Mouse (Mus musculus) megakaryocyte progenitor cell, adult 5-6 weeks (primary cell): ENCODE measurements around the gene Cep97. TPM values are rescaled to one million over a fixed set of nuclear protein-coding genes. Genes with fewer than 3 reads are reported as not detected.
"Not testable (repeated sequence)": the region's sequence is repeated elsewhere in the genome, so short reads cannot be mapped to it uniquely, and the experiment has no call there.

Source experiments
- ATAC-seq: replicated peaks from 2 replicates; pipeline ENCODE4 v1.8.0; 2016; ENCODE audit warnings: mild to moderate bottlenecking, moderate TSS enrichment, inconsistent platforms; ENCODE audit not compliant: poor library complexity
- total RNA-seq, 2 experiments: library from RNA; stranded (forward) in 1 of 2; stranded (reverse) in 1 of 2; fragments of 157-497, 149-512 nt in 1 of 2; fragments of 200-1000 nt in 1 of 2; gene quantifications; 2 replicates each; pipeline versions ENCODE4 v1.2.3 to v1.2.4; 2015 to 2017

Gene Cep97
- total RNA-seq (2015) (9.3 and 16.0 TPM in 2 replicates), total RNA-seq (2017) (13.4 and 33.3 TPM in 2 replicates)

DNA sequence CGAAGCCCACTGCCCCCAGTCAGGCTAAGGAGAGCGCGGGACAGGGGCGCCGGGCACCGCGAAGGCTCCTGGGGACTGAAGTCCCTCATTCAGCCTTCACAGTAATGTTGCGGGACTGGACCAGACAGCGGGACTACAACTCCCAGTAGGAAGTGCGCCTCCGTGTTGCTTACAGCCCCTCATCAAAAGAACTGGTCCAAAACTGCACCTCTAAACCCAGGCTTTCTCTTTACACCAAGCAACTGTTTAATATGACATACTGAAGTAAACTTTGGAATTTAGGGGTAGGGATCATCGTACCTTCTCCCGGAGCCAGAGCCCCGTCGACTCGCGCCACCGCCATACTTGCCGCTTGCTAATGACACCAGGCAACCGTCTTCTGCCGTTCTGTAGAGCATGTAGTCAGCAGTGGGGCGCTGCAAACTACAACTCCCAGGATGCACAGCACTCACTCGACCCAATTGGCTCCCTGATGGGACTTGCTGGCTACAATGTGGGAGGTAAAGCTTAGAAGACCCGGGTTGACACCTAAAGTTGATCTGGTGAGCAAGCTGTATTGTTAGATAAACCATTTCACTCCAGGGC, at the start of gene Cep97:
Cep97 (minus strand) TSS at position 403 of the 585 bp plus-strand sequence.
- peak; percentile 94 for ATAC-seq

DNA sequence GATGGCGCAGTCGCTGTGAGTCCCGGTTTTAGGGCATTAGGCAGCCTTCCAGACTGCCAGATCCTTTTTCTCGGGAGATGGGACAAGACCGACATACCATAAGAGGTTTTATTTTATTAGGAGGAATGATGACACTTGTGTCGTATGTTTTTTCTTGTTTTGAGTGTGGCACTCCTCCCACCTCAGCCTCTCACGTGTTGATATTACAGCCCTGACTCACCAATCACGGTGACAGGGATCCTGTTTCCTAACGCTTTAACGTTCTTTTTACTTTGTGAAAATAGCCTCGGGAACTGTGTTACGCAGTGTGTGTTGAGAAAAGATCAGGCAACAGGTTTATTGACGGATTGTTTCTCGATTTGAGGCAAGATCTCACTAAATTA, 40.2 kb upstream of the Cep97 start:
- peak; percentile 45 for ATAC-seq

- peak; percentile 62 for ATAC-seq
Observed at GRCm38 (mm10) chr16:55974256-55974902, 39.7 kb upstream of the Cep97 start.

- peak; percentile 75 for ATAC-seq
Observed at GRCm38 (mm10) chr16:55973431-55974255, 39.0 kb upstream of the Cep97 start, which contains the start of gene Zbtb11. TSS of gene Zbtb11 (plus strand) at chr16:55973883.

GRCm38 (mm10) chr16:55972626-55973201, 38.1 kb upstream of the Cep97 start:
- ATAC-seq: no peak

GRCm38 (mm10) chr16:55971735-55972615, 37.3 kb upstream of the Cep97 start:
- no peak for ATAC-seq

GRCm38 (mm10) chr16:55970416-55970815, 35.8 kb upstream of the Cep97 start:
- ATAC-seq: no peak

DNA sequence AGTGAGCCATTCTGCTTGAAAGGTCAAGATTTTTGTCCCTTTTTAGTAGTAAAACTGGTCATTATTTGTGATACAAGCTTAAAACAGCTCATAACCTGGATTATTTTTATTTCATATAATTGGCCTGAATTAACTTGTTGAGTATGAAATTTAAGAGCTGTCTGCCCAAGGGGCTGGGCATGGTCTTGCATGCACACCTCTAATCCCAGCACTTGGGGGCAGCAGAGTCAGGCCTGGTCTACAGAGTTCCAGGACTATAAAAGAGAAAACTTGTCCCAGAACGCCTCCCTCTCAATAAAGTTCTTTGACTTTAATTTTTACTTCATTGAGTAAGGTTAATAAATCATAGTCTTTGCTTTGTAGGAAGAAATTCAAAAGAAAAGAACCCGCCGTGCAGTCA, 34.5 kb upstream of the Cep97 start:
- ATAC-seq: peak; percentile 26

- ATAC-seq: no peak
Observed at GRCm38 (mm10) chr16:55967221-55967620, 32.6 kb upstream of the Cep97 start.

GRCm38 (mm10) chr16:55966212-55966871, 31.7 kb upstream of the Cep97 start, which contains the start of gene Rpl24:
TSS of gene Rpl24 (plus strand) at chr16:55966275.
- ATAC-seq: peak; percentile 90

DNA sequence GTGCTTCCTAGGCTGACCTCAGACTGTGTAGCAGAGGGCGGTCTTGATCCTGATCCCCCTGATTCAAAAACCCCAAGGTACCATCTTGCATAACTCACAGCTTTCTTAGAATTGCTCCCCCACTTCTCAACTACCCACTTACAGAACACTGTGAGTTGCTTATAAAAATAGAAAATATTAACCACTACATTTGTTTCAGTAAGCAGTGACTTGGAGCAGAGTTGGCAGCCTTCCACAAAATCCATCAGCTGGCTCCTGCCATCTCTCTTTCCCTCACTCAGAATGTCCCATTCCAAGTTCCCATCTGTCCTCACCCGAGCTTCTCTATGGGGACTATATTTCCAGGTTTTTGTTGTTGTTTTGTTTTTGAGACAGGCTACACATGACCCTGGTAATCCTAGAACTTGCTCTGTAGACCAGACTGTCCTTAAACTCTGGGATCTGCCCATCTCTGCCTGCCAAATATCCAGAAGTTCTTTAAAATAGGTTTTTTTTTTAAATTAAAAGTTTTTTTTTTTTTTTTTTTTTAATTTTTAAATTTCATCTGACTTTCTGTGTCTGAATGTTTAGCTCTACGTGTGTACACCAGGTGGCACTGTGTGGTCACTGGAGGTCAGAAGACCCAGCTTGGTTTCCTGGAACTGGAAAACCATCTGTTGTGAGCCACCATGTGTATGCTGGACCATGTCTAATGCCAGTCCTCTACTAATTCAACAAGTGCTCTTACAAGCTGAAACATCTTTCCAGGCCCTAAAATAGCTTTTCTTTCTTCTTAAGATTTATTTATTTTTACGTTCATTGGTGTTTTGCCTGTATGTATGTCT, 29.7 kb upstream of the Cep97 start:
- ATAC-seq: peak; percentile 69

GRCm38 (mm10) chr16:55963068-55963467, 28.4 kb upstream of the Cep97 start:
- not testable (repeated sequence) for ATAC-seq

GRCm38 (mm10) chr16:55954196-55954595, 19.5 kb upstream of the Cep97 start:
- ATAC-seq: not testable (repeated sequence)

DNA sequence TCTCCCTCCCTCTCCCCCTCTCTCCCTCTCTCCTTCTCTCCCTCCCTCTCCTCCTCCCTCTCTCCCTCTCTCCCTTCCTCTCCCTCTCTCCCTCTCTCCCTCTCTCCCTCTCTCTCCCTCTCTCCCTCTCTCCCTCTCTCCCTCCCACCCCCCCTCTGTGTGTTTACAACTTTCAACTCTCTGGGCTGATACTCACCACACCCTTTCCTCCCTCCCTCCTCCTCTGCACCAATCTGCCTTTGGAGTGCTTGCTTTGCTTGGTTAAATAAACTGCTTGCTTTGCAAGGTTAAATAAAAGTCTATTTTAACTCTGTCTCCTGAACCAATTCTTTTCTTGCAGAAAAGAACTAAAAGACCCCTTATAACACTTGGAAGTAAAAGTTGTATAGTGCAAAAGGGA, 18.1 kb upstream of the Cep97 start:
- no peak for ATAC-seq

- peak; percentile 18; the same call in 1 of the 2 replicates for ATAC-seq
Observed at GRCm38 (mm10) chr16:55951679-55952327, 17.1 kb upstream of the Cep97 start.

- ATAC-seq: peak; percentile 88
Observed at GRCm38 (mm10) chr16:55950946-55951678, 16.5 kb upstream of the Cep97 start.

DNA sequence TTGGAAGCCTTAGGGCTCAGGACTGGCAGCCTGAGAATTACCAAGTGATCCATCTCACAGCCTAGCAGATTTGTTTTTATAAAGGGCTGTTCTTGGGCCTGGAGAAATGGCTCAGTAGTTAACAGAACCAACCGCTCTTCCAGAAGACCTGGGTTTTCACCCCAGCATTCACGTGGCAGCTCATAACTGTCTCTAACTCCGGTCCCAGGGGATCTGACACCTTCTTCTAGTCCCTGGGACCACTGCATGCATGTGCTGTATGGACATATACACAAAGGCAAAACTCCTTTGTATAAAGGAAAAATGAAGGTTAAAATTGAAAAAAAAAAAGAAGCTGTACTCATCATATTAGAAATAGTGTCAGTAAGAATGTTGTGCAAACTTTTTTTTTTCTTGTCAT, 15.8 kb upstream of the Cep97 start:
- ATAC-seq: no peak

DNA sequence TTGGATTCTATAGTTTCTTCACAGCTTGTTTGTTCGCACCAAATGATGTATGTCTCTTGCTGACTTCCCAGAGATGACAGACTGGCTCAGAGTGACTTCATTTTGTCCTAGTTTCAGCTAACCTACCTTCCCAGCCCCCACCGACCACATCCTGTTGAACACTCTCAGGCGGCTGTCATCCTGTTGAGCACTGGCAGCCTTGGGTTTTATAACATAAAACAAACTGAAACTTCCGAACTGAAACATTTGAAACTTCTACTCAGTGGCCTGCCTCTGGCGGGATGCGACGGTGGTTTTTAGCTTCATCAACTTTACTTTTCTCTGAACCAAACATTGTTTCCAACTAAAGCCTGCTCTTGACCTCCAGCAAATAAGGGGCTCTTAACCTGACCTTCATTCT, 14.3 kb upstream of the Cep97 start:
- peak; percentile 85 for ATAC-seq
